Mouse (Mus musculus): ENCODE measurements around the gene Tesmin. TPM values are rescaled to one million over a fixed set of nuclear protein-coding genes. Genes with fewer than 3 reads are reported as not detected.

Tesmin gene
- polyA plus RNA-seq, 1 experiment from 2014 or later = 0.37 TPM

- Histone ChIP-seq H3K27ac (no peak overlapping the region), H3K9me3 (0 out of 2 replicates have a peak, but pooled peaks cover 6% of the 10 kb centered on the region), H3K9ac (no peak overlapping the region), H3K36me3 (no peaks in the 10 kb centered on the region), H3K4me2 (replicated peaks) (no peak overlapping the region), H3K27me3 (no peaks in the 10 kb centered on the region), H3K4me3 (no peak overlapping the region), H3K4me1 (no peaks in the 10 kb centered on the region)
- WGBS = 86% methylated on average over 4 of the region's 4 CpGs
- no peak for ATAC-seq (ENCODE audit: insufficient number of reproducible peaks, insufficient read depth, low FRiP score, low TSS enrichment)
Observed at GRCm38 (mm10) chr19:3400057-3400456, 11.4 kb downstream of the Tesmin start.

GRCm38 (mm10) chr19:3401504-3401903 lies 12.8 kb downstream of the Tesmin start:
- WGBS = 87% methylated on average over 7 of the region's 7 CpGs
- no peak overlapping the region for H3K4me2 ChIP-seq (replicated peaks)
- H3K9ac ChIP-seq = no peak overlapping the region
- no peak for ATAC-seq (ENCODE audit: insufficient number of reproducible peaks, insufficient read depth, low FRiP score, low TSS enrichment)
- H3K27me3 ChIP-seq = no peaks in the 10 kb centered on the region
- H3K36me3 ChIP-seq = no peaks in the 10 kb centered on the region
- H3K4me3 ChIP-seq = no peak overlapping the region
- no peak overlapping the region for H3K27ac ChIP-seq
- 0 out of 2 replicates have a peak, but pooled peaks cover 6% of the 10 kb centered on the region for H3K9me3 ChIP-seq
- H3K4me1 ChIP-seq = no peaks in the 10 kb centered on the region

- ATAC-seq (ENCODE audit: insufficient number of reproducible peaks, insufficient read depth, low FRiP score, low TSS enrichment) = no peak
- H3K27me3 ChIP-seq = no peaks in the 10 kb centered on the region
- H3K9me3 ChIP-seq = 0 out of 2 replicates have a peak, but pooled peaks cover 6% of the 10 kb centered on the region
- WGBS = 56% methylated on average over 7 of the region's 7 CpGs
- no peak overlapping the region for H3K9ac ChIP-seq
- H3K4me2 ChIP-seq (replicated peaks) = no peak overlapping the region
- no peaks in the 10 kb centered on the region for H3K36me3 ChIP-seq
- no peak overlapping the region for H3K27ac ChIP-seq
- H3K4me1 ChIP-seq = no peaks in the 10 kb centered on the region
- H3K4me3 ChIP-seq = no peak overlapping the region
Observed at GRCm38 (mm10) chr19:3401943-3402342, 13.3 kb downstream of the Tesmin start.

GRCm38 (mm10) chr19:3402390-3402789 lies 13.7 kb downstream of the Tesmin start:
- no peak for ATAC-seq (ENCODE audit: insufficient number of reproducible peaks, insufficient read depth, low FRiP score, low TSS enrichment)
- H3K27ac ChIP-seq = no peak overlapping the region
- no peaks in the 10 kb centered on the region for H3K4me1 ChIP-seq
- H3K36me3 ChIP-seq = no peaks in the 10 kb centered on the region
- no peaks in the 10 kb centered on the region for H3K27me3 ChIP-seq
- WGBS = 83% methylated on average over 6 of the region's 6 CpGs
- 0 out of 2 replicates have a peak, but pooled peaks cover 6% of the 10 kb centered on the region for H3K9me3 ChIP-seq
- H3K4me3 ChIP-seq = no peak overlapping the region
- H3K9ac ChIP-seq = no peak overlapping the region
- H3K4me2 ChIP-seq (replicated peaks) = no peak overlapping the region

GRCm38 (mm10) chr19:3404030-3404429 lies 15.4 kb downstream of the Tesmin start:
- Histone ChIP-seq H3K27me3 (no peaks in the 10 kb centered on the region), H3K27ac (no peak overlapping the region), H3K9me3 (0 out of 2 replicates have a peak, but pooled peaks cover 6% of the 10 kb centered on the region), H3K4me1 (no peaks in the 10 kb centered on the region), H3K9ac (no peak overlapping the region), H3K4me2 (replicated peaks) (no peak overlapping the region), H3K36me3 (no peaks in the 10 kb centered on the region), H3K4me3 (no peak overlapping the region)
- WGBS = 74% methylated on average over 7 of the region's 7 CpGs
- ATAC-seq (ENCODE audit: insufficient number of reproducible peaks, insufficient read depth, low FRiP score, low TSS enrichment) = no peak

- ATAC-seq (ENCODE audit: insufficient number of reproducible peaks, insufficient read depth, low FRiP score, low TSS enrichment) = no peak
- WGBS = 66% methylated on average over 1 of the region's 1 CpGs
- Histone ChIP-seq H3K36me3 (no peaks in the 10 kb centered on the region), H3K4me2 (replicated peaks) (no peak overlapping the region), H3K4me1 (no peaks in the 10 kb centered on the region), H3K27ac (no peak overlapping the region), H3K9me3 (0 out of 2 replicates have a peak, but pooled peaks cover 6% of the 10 kb centered on the region), H3K27me3 (no peaks in the 10 kb centered on the region), H3K4me3 (no peak overlapping the region), H3K9ac (no peak overlapping the region)
Observed at GRCm38 (mm10) chr19:3405531-3406281, 17.0 kb downstream of the Tesmin start.

- WGBS = 4% methylated on average over 37 of the region's 37 CpGs
- Histone ChIP-seq H3K4me1 (peaks cover 7% of the 10 kb centered on the region; the same call in 1 of the 2 replicates), H3K9me3 (no peaks in the 10 kb centered on the region), H3K4me2 (replicated peaks) (peak within 1 kb of the TSS; percentile 59), H3K36me3 (no peaks in the 10 kb centered on the region), H3K4me3 (peak within 1 kb of the TSS; percentile 31), H3K27me3 (peaks cover 32% of the 10 kb centered on the region), H3K27ac (no peak within 1 kb of the TSS), H3K9ac (peak within 1 kb of the TSS; percentile 15)
- ATAC-seq (ENCODE audit: insufficient number of reproducible peaks, insufficient read depth, low FRiP score, low TSS enrichment) = no peak
Observed at GRCm38 (mm10) chr19:3414268-3414733, 25.6 kb downstream of the Tesmin start, which contains the start of gene Gal. TSS of gene Gal (minus strand) at chr19:3414544.

GRCm38 (mm10) chr19:3419251-3419650 lies 30.6 kb downstream of the Tesmin start:
- Histone ChIP-seq H3K27me3 (peaks cover 16% of the 10 kb centered on the region), H3K9ac (no peak overlapping the region), H3K4me1 (peaks cover 3% of the 10 kb centered on the region; the same call in 1 of the 2 replicates), H3K27ac (no peak overlapping the region), H3K4me3 (no peak overlapping the region), H3K4me2 (replicated peaks) (no peak overlapping the region), H3K9me3 (no peaks in the 10 kb centered on the region), H3K36me3 (no peaks in the 10 kb centered on the region)
- WGBS = 58% methylated on average over 5 of the region's 5 CpGs
- no peak for ATAC-seq (ENCODE audit: insufficient number of reproducible peaks, insufficient read depth, low FRiP score, low TSS enrichment)

- no peak overlapping the region for H3K27ac ChIP-seq
- no peak overlapping the region for H3K9ac ChIP-seq
- no peak overlapping the region for H3K4me3 ChIP-seq
- WGBS = 63% methylated on average over 6 of the region's 6 CpGs
- no peak for ATAC-seq (ENCODE audit: insufficient number of reproducible peaks, insufficient read depth, low FRiP score, low TSS enrichment)
- H3K27me3 ChIP-seq = no peaks in the 10 kb centered on the region
- H3K4me1 ChIP-seq = no peaks in the 10 kb centered on the region
- H3K36me3 ChIP-seq = no peaks in the 10 kb centered on the region
- H3K9me3 ChIP-seq = no peaks in the 10 kb centered on the region
- no peak overlapping the region for H3K4me2 ChIP-seq (replicated peaks)
Observed at GRCm38 (mm10) chr19:3422488-3422887, 33.8 kb downstream of the Tesmin start.

GRCm38 (mm10) chr19:3422981-3423380 lies 34.3 kb downstream of the Tesmin start:
- no peak overlapping the region for H3K9ac ChIP-seq
- no peaks in the 10 kb centered on the region for H3K27me3 ChIP-seq
- H3K4me3 ChIP-seq = no peak overlapping the region
- no peak overlapping the region for H3K27ac ChIP-seq
- WGBS = 67% methylated on average over 4 of the region's 4 CpGs
- no peaks in the 10 kb centered on the region for H3K9me3 ChIP-seq
- H3K4me2 ChIP-seq (replicated peaks) = no peak overlapping the region
- ATAC-seq (ENCODE audit: insufficient number of reproducible peaks, insufficient read depth, low FRiP score, low TSS enrichment) = no peak
- H3K36me3 ChIP-seq = no peaks in the 10 kb centered on the region
- no peaks in the 10 kb centered on the region for H3K4me1 ChIP-seq

- Histone ChIP-seq H3K4me1 (no peaks in the 10 kb centered on the region), H3K36me3 (no peaks in the 10 kb centered on the region), H3K9ac (no peak overlapping the region), H3K27me3 (no peaks in the 10 kb centered on the region), H3K4me3 (no peak overlapping the region), H3K9me3 (no peaks in the 10 kb centered on the region), H3K27ac (no peak overlapping the region), H3K4me2 (replicated peaks) (no peak overlapping the region)
- ATAC-seq (ENCODE audit: insufficient number of reproducible peaks, insufficient read depth, low FRiP score, low TSS enrichment) = no peak
- WGBS = 77% methylated on average over 2 of the region's 2 CpGs
Observed at GRCm38 (mm10) chr19:3424214-3424613, 35.6 kb downstream of the Tesmin start.
